Mouse (Mus musculus) neural tube, embryonic 11.5 days (tissue): ENCODE measurements around the gene Nek3. TPM values are rescaled to one million over a fixed set of nuclear protein-coding genes. Genes with fewer than 3 reads are reported as not detected.
"Not testable (repeated sequence)": the region's sequence is repeated elsewhere in the genome, so short reads cannot be mapped to it uniquely, and the experiment has no call there.

Source experiments
- ATAC-seq: fragments of 200-750 bp; cut with Nextera tagmentation; 2 replicates; pipeline ENCODE4 v1.8.0; 2017; ENCODE audit warnings: moderate number of reproducible peaks, mild to moderate bottlenecking, moderate TSS enrichment, moderate library complexity; ENCODE audit not compliant: insufficient read depth, low FRiP score, low TSS enrichment
- DNase-seq: peaks from one replicate; pipeline ENCODE4 v3.0.0-alpha.2; 2015; ENCODE audit warnings: low spot score
- H3K27ac ChIP-seq: fragments of 300-500 bp; sonication (generic); 2 replicates; pipeline ENCODE4 v1.5.1; 2014; ENCODE audit warnings: low read depth, mild to moderate bottlenecking, low read length
- H3K27me3 ChIP-seq: fragments of 300-500 bp; sonication (generic); 2 replicates; pipeline ENCODE4 v1.6.1; 2014; ENCODE audit warnings: mild to moderate bottlenecking, low read length, mixed read lengths; ENCODE audit not compliant: control insufficient read depth, insufficient read depth
- H3K36me3 ChIP-seq: fragments of 300-500 bp; sonication (generic); 2 replicates; pipeline ENCODE4 v1.6.1; 2014; ENCODE audit warnings: mild to moderate bottlenecking, low read length, moderate library complexity, mixed read lengths; ENCODE audit not compliant: control insufficient read depth, insufficient read depth
- H3K4me1 ChIP-seq: fragments of 300-500 bp; sonication (generic); 2 replicates; pipeline ENCODE4 v1.6.1; 2014; ENCODE audit warnings: low read length, mixed read lengths; ENCODE audit not compliant: control insufficient read depth, insufficient read depth
- H3K4me2 ChIP-seq: fragments of 300-500 bp; sonication (generic); 2 replicates; pipeline ENCODE4 v1.6.1; 2014; ENCODE audit warnings: low read depth, mild to moderate bottlenecking, moderate library complexity
- H3K4me3 ChIP-seq: fragments of 300-500 bp; sonication (generic); 2 replicates; pipeline ENCODE4 v1.5.1; 2014; ENCODE audit warnings: low read depth, low read length
- H3K9ac ChIP-seq: fragments of 300-500 bp; sonication (generic); 2 replicates; pipeline ENCODE4 v1.6.1; 2014; ENCODE audit warnings: mild to moderate bottlenecking, low read length
- H3K9me3 ChIP-seq: fragments of 300-500 bp; sonication (generic); 2 replicates; pipeline ENCODE4 v1.6.1; 2016; ENCODE audit warnings: low read length; ENCODE audit not compliant: control insufficient read depth
- WGBS: fragments of 180-500 bp; shearing (Covaris S2); extraction: QIAGEN DNeasy Blood & Tissue Kit; methylation state at CpG from one replicate; pipeline ENCODE4 v1.1.7; 2014; 5-methylcytosine and 5-hydroxymethylcytosine counted together
- polyA plus RNA-seq: library from polyadenylated mRNA; unstranded; fragments of >200 nt; fragmentation: Nextera tagmentation; extraction: Ambion mirVana; gene quantifications from 2 replicates; pipeline ENCODE4 v1.2.1, GENCODE M21; 2014

The Nek3 gene
- polyA plus RNA-seq, 1 experiment from 2014 or later = 7.4 TPM

DNA sequence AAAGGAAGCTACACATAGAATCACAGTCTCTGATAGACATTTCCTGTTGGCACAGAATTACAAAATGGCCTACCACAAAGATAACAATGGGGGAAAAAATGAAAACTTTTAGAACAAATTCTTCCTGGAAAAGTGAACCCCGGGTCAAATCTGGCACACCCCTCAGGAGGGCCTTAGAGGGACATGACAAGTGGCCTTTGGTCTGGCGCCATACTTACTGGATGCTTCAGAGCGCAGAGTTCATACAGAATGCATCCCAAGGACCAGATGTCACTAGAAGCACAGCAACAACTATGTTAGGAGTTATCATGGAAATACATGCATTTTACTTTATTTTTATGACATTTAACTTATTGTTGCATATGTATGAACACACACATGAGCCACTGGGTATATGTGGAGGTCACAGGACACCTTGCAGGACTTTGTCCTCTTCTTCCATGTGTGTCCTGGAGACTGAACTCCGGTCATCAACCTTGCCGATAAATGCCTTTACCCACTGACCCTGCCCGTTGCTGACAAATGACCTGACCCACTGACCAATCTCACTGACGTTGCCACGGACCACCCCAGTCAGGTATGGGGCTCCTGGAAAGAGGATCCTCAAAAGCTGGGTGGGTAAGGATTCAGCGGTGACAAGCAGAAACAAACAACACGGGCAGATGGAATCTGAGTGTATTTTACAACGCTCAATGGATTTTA is 16.4 kb downstream of the Nek3 start:
- DNase-seq (no peak), ATAC-seq (no peak)
- H3K27ac ChIP-seq = no peak overlapping the region
- no peaks in the 10 kb centered on the region for H3K27me3 ChIP-seq
- H3K4me2 ChIP-seq = no peak overlapping the region
- no peaks in the 10 kb centered on the region for H3K4me1 ChIP-seq
- no peaks in the 10 kb centered on the region for H3K36me3 ChIP-seq
- H3K9me3 ChIP-seq = no peaks in the 10 kb centered on the region
- H3K4me3 ChIP-seq = no peak overlapping the region
- 92% methylated on average over 11 of the region's 11 CpGs for WGBS
- H3K9ac ChIP-seq = no peak overlapping the region

- Histone ChIP-seq H3K27me3 (no peaks in the 10 kb centered on the region), H3K36me3 (no peaks in the 10 kb centered on the region), H3K27ac (no peak overlapping the region), H3K4me1 (no peaks in the 10 kb centered on the region), H3K9ac (no peak overlapping the region), H3K4me3 (no peak overlapping the region), H3K4me2 (no peak overlapping the region), H3K9me3 (no peaks in the 10 kb centered on the region)
- DNase-seq = no peak
- no peak for ATAC-seq
- 92% methylated on average over 7 of the region's 7 CpGs for WGBS
Observed at GRCm38 (mm10) chr8:22148367-22148740, 17.9 kb downstream of the Nek3 start.

- WGBS = 84% methylated on average over 9 of the region's 9 CpGs
- Histone ChIP-seq H3K4me1 (no peaks in the 10 kb centered on the region), H3K4me3 (no peak overlapping the region), H3K36me3 (no peaks in the 10 kb centered on the region), H3K27ac (no peak overlapping the region), H3K27me3 (no peaks in the 10 kb centered on the region), H3K4me2 (no peak overlapping the region), H3K9ac (no peak overlapping the region), H3K9me3 (no peaks in the 10 kb centered on the region)
- DNase-seq (no peak), ATAC-seq (no peak)
Observed at GRCm38 (mm10) chr8:22147706-22148366, 18.4 kb downstream of the Nek3 start.

DNA sequence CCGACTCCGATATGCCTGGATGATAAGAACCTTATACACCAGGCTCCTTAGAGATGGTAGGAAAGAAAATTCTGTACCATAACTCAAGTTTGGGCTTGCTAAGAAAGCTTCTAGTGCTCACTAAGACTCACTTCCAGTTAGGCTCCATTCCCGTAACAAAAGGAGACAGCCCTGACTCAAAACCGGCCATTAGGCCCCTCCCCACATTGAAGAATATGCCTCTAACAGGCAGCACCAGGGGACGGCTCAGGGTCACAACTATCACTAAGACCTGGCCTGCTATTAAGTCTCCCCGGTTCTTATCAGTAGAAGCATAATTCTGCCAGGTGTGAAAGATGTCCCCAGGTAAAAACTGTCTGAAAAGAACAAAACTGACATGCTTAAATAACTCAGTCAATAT is 20.4 kb downstream of the Nek3 start:
- no peaks in the 10 kb centered on the region for H3K4me1 ChIP-seq
- H3K27ac ChIP-seq = no peak overlapping the region
- H3K9me3 ChIP-seq = no peaks in the 10 kb centered on the region
- 76% methylated on average over 6 of the region's 6 CpGs for WGBS
- DNase-seq = no peak
- no peaks in the 10 kb centered on the region for H3K27me3 ChIP-seq
- H3K4me2 ChIP-seq = no peak overlapping the region
- no peak overlapping the region for H3K9ac ChIP-seq
- ATAC-seq = no peak
- H3K4me3 ChIP-seq = no peak overlapping the region
- no peaks in the 10 kb centered on the region for H3K36me3 ChIP-seq

DNA sequence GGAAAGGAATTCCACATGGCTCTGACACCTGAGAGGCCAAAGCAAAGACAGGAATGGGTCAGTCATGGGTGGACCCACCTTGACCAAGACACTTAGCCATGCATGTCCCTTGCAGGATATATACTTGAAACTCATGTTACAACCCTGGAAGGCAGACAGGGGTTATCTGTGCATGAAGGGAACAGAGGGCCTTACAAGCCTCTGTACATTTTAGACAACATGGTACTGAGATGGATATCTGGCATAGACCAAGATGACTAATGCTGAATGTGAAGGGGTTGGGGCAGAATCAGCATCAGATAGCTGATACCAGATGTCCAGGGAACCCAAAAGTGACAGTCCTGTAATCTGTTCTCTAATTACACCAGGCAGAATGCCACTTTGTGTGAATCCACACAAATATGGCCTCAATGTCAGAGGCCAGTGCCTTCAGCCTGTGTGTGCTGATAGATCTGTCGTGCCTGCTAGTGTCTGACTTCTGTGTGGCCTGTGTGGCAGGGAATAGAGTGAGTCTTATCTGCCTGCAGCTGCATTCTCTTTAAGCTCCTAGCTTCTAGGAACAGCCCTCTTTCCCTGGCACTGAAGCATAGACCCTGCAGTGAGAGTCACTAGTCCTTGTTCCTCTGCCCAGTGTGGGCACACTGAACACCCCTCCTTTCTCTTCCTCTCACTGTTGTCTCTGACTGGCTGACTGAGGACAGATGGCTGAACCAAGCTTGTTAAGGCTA is 22.3 kb downstream of the Nek3 start:
- Histone ChIP-seq H3K4me2 (no peak overlapping the region), H3K36me3 (no peaks in the 10 kb centered on the region), H3K27ac (no peak overlapping the region), H3K9ac (no peak overlapping the region), H3K4me1 (no peaks in the 10 kb centered on the region), H3K9me3 (no peaks in the 10 kb centered on the region), H3K27me3 (no peaks in the 10 kb centered on the region), H3K4me3 (no peak overlapping the region)
- DNase-seq (no peak), ATAC-seq (no peak)
- 92% methylated on average over 1 of the region's 1 CpGs for WGBS

DNA sequence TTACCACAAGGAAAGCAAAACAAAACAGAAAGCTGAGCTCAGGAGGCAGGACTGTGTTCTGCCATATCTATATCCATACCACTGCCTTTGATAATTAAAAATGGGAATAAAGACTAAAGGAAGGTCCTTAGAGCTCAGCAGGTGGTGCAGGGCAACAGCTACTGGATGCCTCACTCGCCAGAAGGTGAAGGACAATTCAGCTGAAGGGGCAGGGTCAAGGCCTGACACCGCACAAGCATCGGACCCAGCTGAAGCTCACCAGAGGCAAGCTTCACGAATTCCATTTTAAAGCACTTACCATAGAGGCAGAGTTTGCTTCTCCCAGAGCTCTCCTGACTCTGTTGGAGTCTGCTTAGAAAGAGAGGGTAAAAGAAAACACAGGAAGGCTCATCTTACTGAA is 23.6 kb downstream of the Nek3 start:
- Histone ChIP-seq H3K36me3 (no peaks in the 10 kb centered on the region), H3K4me1 (no peaks in the 10 kb centered on the region), H3K27me3 (no peaks in the 10 kb centered on the region), H3K4me3 (no peak overlapping the region), H3K9me3 (no peaks in the 10 kb centered on the region), H3K27ac (no peak overlapping the region), H3K4me2 (no peak overlapping the region), H3K9ac (no peak overlapping the region)
- 70% methylated on average over 4 of the region's 4 CpGs for WGBS
- DNase-seq (no peak), ATAC-seq (no peak)

GRCm38 (mm10) chr8:22141836-22142385 is 24.3 kb downstream of the Nek3 start:
- DNase-seq (no peak), ATAC-seq (no peak)
- H3K9me3 ChIP-seq = no peaks in the 10 kb centered on the region
- H3K27ac ChIP-seq = no peak overlapping the region
- no peak overlapping the region for H3K4me2 ChIP-seq
- H3K9ac ChIP-seq = no peak overlapping the region
- H3K4me1 ChIP-seq = no peaks in the 10 kb centered on the region
- H3K36me3 ChIP-seq = no peaks in the 10 kb centered on the region
- H3K27me3 ChIP-seq = no peaks in the 10 kb centered on the region
- 93% methylated on average over 4 of the region's 4 CpGs for WGBS
- no peak overlapping the region for H3K4me3 ChIP-seq

DNA sequence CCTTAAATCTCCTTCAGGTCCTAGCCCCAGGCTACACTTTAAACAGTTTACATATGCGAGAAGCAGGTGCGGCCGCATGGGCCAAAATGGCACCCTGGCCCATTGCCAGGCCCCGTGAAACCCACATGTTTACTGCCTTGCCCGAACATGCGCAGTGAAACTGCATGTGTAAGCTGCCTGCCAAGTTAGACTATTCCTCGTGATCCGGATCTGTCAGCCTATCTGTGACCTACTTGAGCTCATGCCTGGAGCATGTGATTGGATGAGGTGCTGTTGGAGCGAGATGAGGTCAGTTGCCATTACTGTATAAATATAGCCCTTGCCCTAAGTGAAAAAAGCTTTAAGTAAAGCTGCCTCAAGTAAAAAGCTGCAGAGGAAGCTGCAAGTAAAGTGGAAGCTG is 29.8 kb downstream of the Nek3 start:
- not testable (repeated sequence) for ATAC-seq, H3K9ac ChIP-seq, H3K27ac ChIP-seq, H3K4me2 ChIP-seq, H3K27me3 ChIP-seq, H3K36me3 ChIP-seq, H3K9me3 ChIP-seq, H3K4me3 ChIP-seq, H3K4me1 ChIP-seq, DNase-seq
- 95% methylated on average over 9 of the region's 9 CpGs for WGBS
